Mouse (Mus musculus) liver, postnatal 0 days (tissue): Measurements from ENCODE around the gene Gpnmb. TPM values are rescaled to one million over a fixed set of nuclear protein-coding genes. Genes with fewer than 3 reads are reported as not detected.

Source experiments
- ATAC-seq: fragments of 200-750 bp; cut with Nextera tagmentation; 2 replicates; pipeline ENCODE4 v1.8.0; 2017; ENCODE audit warnings: mild to moderate bottlenecking, moderate library complexity
- DNase-seq: peaks from one replicate; pipeline ENCODE4 v3.0.0-alpha.2; 2016
- H3K27ac ChIP-seq: fragments of 300-500 bp; sonication (generic); 2 replicates; pipeline ENCODE4 v1.5.1; 2014; ENCODE audit warnings: antibody characterized with exemption, moderate library complexity, mild to moderate bottlenecking, low read depth
- H3K27me3 ChIP-seq: fragments of 300-500 bp; sonication (generic); 2 replicates; pipeline ENCODE4 v1.6.1; 2014; ENCODE audit warnings: low read length, control low read depth, mixed read lengths; ENCODE audit not compliant: insufficient read depth
- H3K36me3 ChIP-seq: fragments of 300-500 bp; sonication (generic); replicated peaks from 2 replicates; pipeline ENCODE4 v1.6.1; 2014; ENCODE audit warnings: mild to moderate bottlenecking, control low read depth, low read length, moderate library complexity, mixed read lengths; ENCODE audit not compliant: insufficient read depth
- H3K4me1 ChIP-seq: fragments of 300-500 bp; sonication (generic); 2 replicates; pipeline ENCODE4 v1.6.1; 2014; ENCODE audit warnings: antibody characterized with exemption, mild to moderate bottlenecking, control low read depth; ENCODE audit not compliant: insufficient read depth
- H3K4me2 ChIP-seq: fragments of 300-500 bp; sonication (generic); 2 replicates; pipeline ENCODE4 v1.6.1; 2014; ENCODE audit warnings: low read depth, mild to moderate bottlenecking, low read length, moderate library complexity, mixed read lengths
- H3K4me3 ChIP-seq: fragments of 300-500 bp; sonication (generic); 2 replicates; pipeline ENCODE4 v1.5.1; 2014; ENCODE audit warnings: low read depth, low read length
- H3K9ac ChIP-seq: fragments of 300-500 bp; sonication (generic); replicated peaks from 2 replicates; pipeline ENCODE4 v1.6.1; 2014; ENCODE audit warnings: mild to moderate bottlenecking, moderate library complexity
- H3K9me3 ChIP-seq: fragments of 300-500 bp; sonication (generic); 2 replicates; pipeline ENCODE4 v1.6.1; 2016; ENCODE audit warnings: mild to moderate bottlenecking, control low read depth, low read length, mixed read lengths
- CTCF ChIP-seq: sonication (generic); IDR thresholded peaks from 2 replicates; pipeline ENCODE4 v1.5.1; 2016; ENCODE audit warnings: antibody characterized with exemption, low read depth
- EP300 ChIP-seq: IDR thresholded peaks from 2 replicates; pipeline ENCODE4 v1.6.1; 2016; ENCODE audit warnings: antibody characterized with exemption, low read depth, mild to moderate bottlenecking
- WGBS: fragments of 180-500 bp; shearing (Covaris S2); extraction: QIAGEN DNeasy Blood & Tissue Kit; methylation state at CpG from one replicate; pipeline ENCODE4 v1.1.7; 2014; ENCODE audit not compliant: insufficient replicate concordance; 5-methylcytosine and 5-hydroxymethylcytosine counted together
- polyA plus RNA-seq: library from polyadenylated mRNA; unstranded; fragments of >200 nt; fragmentation: Nextera tagmentation; extraction: Ambion mirVana; gene quantifications from 2 replicates; pipeline ENCODE4 v1.2.1, GENCODE M21; 2015

Gpnmb gene
- polyA plus RNA-seq, 1 experiment from 2014 or later: 0.53 TPM

DNA sequence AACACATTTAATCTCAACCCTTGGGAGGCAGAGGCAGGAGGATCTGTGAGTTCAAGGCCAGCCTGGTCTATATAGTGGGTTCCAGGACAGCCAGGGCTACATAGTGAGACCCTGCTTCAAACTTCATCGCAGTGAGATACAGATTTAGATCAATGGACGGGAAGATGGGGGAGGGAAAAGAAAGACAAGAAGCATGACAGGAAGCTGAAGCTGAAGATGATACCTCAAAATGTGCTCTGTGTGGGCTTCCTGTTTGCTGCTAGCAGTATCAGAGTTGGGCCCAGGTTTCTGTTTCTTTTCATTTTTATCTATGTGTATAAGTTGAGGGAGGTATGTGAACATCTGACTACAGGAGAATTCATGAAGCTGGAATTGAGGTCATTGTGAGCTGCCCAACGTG is 22.9 kb upstream of the Gpnmb start:
- Histone ChIP-seq H3K4me1 (0 out of 2 replicates have a peak, but pooled peaks cover under 1% of the 10 kb centered on the region), H3K4me3 (no peak overlapping the region), H3K9me3 (no peaks in the 10 kb centered on the region), H3K4me2 (no peak overlapping the region), H3K27ac (no peak overlapping the region), H3K9ac (no peak overlapping the region), H3K36me3 (no peaks in the 10 kb centered on the region), H3K27me3 (no peaks in the 10 kb centered on the region)
- no peak for TF ChIP-seq EP300
- TF ChIP-seq CTCF: no peak
- ATAC-seq (no peak), DNase-seq (no peak)
- WGBS: 55% methylated on average over 3 of the region's 3 CpGs

DNA sequence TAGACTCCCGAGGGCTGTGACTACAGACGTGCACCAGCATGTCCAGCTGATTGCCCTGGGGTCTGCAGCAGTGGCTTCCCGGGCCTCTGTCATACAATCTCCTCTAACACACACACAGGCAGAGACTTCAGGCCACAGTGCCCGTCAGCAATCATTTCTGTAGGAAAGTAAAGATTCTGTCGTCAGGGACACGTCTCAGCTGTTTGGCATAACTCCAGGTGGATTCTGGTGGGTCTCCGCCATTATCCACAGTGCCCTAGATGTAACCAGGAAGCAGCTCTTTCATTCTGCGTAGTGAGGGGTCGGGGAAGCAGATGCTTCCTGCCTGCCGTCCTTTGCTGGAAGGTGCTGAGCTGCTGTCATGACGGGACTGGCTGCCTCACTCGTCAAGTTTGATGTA is 19.2 kb upstream of the Gpnmb start:
- WGBS: 23% methylated on average over 12 of the region's 12 CpGs
- 0 out of 2 replicates have a peak overlapping the region, but pooled peaks have one; percentile 4 for H3K4me2 ChIP-seq
- no peaks in the 10 kb centered on the region for H3K36me3 ChIP-seq
- no peak for DNase-seq
- no peaks in the 10 kb centered on the region for H3K27me3 ChIP-seq
- H3K9me3 ChIP-seq: no peaks in the 10 kb centered on the region
- H3K4me3 ChIP-seq: no peak overlapping the region
- ATAC-seq: no peak
- H3K27ac ChIP-seq: no peak overlapping the region
- TF ChIP-seq EP300 (no peak), CTCF (no peak)
- no peaks in the 10 kb centered on the region for H3K4me1 ChIP-seq
- H3K9ac ChIP-seq: no peak overlapping the region

DNA sequence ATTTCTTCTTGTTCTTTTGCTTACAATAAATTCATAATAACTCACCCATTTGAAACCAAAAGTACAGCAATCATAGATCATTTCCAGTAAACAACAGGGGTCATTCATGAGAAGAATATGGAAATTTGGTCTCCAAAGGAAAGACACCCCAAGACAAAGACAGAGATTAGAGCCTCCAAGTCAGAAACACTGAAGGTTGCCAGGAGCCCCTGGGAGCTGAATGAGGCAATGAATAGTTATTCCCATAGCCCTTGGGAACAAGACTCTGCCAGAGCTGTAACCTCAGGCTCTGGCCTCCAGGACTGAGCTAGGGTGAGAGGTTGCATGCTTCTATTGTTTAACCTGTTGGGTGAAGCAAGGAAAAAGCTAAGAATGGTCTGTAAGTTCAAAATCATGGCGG is 17.0 kb upstream of the Gpnmb start:
- ATAC-seq: no peak
- TF ChIP-seq EP300 (no peak), CTCF (no peak)
- H3K4me3 ChIP-seq: no peak overlapping the region
- H3K27ac ChIP-seq: no peak overlapping the region
- WGBS: 70% methylated on average over 1 of the region's 1 CpGs
- no peaks in the 10 kb centered on the region for H3K9me3 ChIP-seq
- DNase-seq: no peak
- H3K36me3 ChIP-seq: no peaks in the 10 kb centered on the region
- no peak overlapping the region for H3K9ac ChIP-seq
- H3K4me1 ChIP-seq: no peaks in the 10 kb centered on the region
- H3K4me2 ChIP-seq: no peak overlapping the region
- H3K27me3 ChIP-seq: no peaks in the 10 kb centered on the region

DNA sequence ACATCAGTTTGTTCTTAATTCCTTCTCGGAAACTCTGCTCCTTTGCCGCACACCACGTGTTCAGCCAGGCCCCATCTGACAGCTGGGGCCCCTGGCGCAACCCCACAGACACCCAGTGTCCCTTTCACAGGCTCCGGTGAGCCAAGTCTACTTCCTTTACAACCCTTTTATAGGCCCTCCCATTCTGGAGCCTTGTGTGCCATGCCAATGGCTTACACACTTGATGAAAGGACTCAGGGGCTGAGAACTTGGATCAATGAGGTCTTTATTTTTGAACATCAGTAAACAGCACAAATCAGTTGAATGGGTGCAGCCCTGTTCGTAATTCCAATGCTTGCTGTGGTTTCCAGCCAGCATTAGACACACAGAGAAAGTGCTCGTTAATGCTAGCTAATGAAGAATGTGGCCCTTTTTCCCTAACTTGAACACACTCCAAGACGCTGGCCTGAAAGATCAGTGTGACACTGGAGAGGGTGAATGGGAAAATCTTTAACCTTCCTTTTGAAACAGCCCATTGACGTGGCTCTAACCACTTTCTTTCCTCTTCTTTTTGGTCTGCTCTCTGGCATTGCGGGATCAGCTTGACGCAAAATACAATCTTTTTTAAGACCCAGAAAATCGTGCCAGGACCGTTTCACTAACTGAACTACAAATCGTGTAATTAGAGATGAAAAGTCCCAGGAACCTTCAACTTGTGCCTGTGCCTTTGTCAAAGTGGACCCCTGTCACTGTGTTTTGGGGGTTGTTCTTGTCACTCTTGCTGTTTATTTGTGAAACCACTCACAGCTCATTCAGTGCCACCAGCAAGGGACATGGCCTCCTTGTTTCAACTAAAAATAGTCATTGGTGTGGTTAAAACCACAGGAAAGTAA is 15.0 kb upstream of the Gpnmb start:
- no peak overlapping the region for H3K4me3 ChIP-seq
- no peak for ATAC-seq
- TF ChIP-seq EP300: no peak
- TF ChIP-seq CTCF: no peak
- H3K4me1 ChIP-seq: no peaks in the 10 kb centered on the region
- WGBS: 50% methylated on average over 14 of the region's 14 CpGs
- H3K27me3 ChIP-seq: no peaks in the 10 kb centered on the region
- peak; percentile 38 for DNase-seq
- no peaks in the 10 kb centered on the region for H3K36me3 ChIP-seq
- no peak overlapping the region for H3K27ac ChIP-seq
- H3K4me2 ChIP-seq: no peak overlapping the region
- no peaks in the 10 kb centered on the region for H3K9me3 ChIP-seq
- H3K9ac ChIP-seq: no peak overlapping the region

DNA sequence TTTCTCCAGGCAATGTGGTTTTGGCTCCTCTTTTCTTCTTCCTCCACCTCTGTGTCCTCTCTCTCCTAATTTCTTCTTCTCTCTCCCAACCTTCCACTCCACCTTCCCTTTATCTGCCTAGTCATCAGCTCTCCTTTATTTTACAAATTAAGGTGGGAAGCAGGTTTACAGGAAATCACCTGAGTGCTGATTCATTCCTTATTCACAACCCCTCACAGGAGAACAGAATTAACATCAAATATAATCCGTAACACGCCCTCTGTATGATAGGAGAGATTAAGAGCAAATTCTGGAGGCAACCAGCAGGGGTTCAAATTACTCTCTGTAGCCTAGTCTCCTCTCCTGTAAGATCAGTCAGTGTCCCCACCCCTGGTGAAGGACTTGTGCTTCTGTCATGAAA is 14.0 kb upstream of the Gpnmb start:
- Histone ChIP-seq H3K9ac (no peak overlapping the region), H3K4me3 (no peak overlapping the region), H3K4me1 (no peaks in the 10 kb centered on the region), H3K9me3 (no peaks in the 10 kb centered on the region), H3K4me2 (no peak overlapping the region), H3K27me3 (no peaks in the 10 kb centered on the region), H3K27ac (no peak overlapping the region), H3K36me3 (no peaks in the 10 kb centered on the region)
- DNase-seq (no peak), ATAC-seq (no peak)
- 77% methylated on average over 2 of the region's 2 CpGs for WGBS
- TF ChIP-seq EP300: no peak
- TF ChIP-seq CTCF: no peak

DNA sequence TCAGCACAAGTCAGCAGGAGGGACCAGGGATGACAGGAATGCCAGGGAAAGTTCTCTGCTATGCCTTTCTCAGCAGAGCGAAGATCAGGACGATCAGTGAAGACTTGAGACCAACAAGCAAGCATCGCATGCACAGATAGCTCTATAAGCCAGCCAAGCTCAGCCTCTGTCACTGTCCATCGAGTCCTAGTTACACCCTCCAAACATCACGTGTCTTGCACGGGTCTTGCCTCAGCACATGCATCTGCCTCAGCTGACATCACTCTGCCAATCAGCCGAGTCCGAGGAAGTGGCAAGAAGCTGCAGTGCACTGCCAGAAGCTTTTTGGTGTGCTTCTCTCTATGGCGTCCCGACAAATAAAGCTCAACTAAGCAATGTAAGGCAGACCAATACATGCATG is 13.0 kb upstream of the Gpnmb start:
- Histone ChIP-seq H3K27me3 (no peaks in the 10 kb centered on the region), H3K4me1 (no peaks in the 10 kb centered on the region), H3K9ac (no peak overlapping the region), H3K36me3 (no peaks in the 10 kb centered on the region), H3K27ac (no peak overlapping the region), H3K4me2 (no peak overlapping the region), H3K9me3 (no peaks in the 10 kb centered on the region), H3K4me3 (no peak overlapping the region)
- no peak for ATAC-seq
- DNase-seq: no peak
- 67% methylated on average over 10 of the region's 10 CpGs for WGBS
- TF ChIP-seq CTCF: no peak
- no peak for TF ChIP-seq EP300
